Mouse (Mus musculus): Measurements from ENCODE around the gene Pla2g7. TPM values are rescaled to one million over a fixed set of nuclear protein-coding genes. Genes with fewer than 3 reads are reported as not detected.
"Not testable (repeated sequence)": the region's sequence is repeated elsewhere in the genome, so short reads cannot be mapped to it uniquely, and the experiment has no call there.

The Pla2g7 gene
- polyA plus RNA-seq (2015; fragmentation: Nextera tagmentation; extraction: Ambion mirVana), result 12.5 and 16.2 TPM in 2 replicates

DNA sequence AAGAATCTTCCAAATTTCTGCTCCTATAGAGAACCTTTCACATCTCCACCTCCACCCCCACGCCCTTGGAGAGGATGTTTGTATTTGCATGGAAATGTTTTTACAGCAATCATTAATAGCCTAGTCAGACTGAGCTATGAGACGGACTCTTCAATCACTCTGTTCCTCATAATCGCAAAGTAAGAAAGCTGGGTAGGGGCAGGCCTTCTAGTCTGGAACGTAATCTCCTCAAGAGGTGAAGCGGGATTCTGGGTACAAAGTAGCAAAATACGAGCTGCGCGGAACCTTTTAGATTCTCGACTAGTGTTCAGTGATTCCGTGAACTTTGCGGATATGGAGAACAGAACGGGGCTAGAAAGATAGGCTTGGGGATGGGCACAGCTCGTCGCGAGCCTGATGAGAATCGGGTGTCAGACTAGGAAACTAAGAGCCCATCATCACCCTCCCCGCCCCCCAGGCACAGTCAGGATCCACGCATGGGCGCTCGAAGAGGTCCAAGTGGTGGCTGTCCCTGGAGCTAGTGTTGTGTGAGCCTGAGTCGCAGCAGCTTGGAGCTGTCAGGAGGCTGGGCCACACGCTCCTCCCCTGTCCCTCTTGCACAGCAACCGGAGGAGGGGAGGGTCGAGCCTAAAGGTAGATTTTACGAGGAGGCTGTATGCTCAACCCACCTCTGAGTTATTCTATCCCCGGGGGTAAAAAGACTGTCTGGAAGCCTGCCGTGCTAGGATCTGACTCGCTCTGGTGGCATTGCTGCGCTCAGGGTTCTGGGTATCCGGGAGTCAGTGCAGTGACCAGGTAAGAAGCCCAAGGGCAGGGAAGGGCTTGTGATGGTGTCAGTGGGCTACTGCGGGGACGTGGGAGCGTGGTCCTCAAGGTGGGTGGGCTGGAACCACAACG is at the start of gene Pla2g7:
TSS of gene Pla2g7 (plus strand) at position 107 of the 897 bp plus-strand sequence.
- H3K36me3 ChIP-seq, result no peaks in the 10 kb centered on the region
- peak within 1 kb of the TSS; percentile 58 for H3K4me3 ChIP-seq
- H3K27me3 ChIP-seq, result no peaks in the 10 kb centered on the region
- peak within 1 kb of the TSS; percentile 91 for H3K4me2 ChIP-seq
- peak; percentile 58 for ATAC-seq (replicated peaks; ENCODE audit: insufficient number of reproducible peaks, insufficient read depth, low FRiP score, low read depth)
- H3K9me3 ChIP-seq (replicated peaks), result no peaks in the 10 kb centered on the region
- 1% methylated on average over 34 of the region's 34 CpGs for WGBS
- peaks cover 10% of the 10 kb centered on the region for H3K4me1 ChIP-seq (replicated peaks)
- peak within 1 kb of the TSS; percentile 59 for H3K9ac ChIP-seq
- H3K27ac ChIP-seq, result peak within 1 kb of the TSS; percentile 26; the same call in 1 of the 2 replicates

DNA sequence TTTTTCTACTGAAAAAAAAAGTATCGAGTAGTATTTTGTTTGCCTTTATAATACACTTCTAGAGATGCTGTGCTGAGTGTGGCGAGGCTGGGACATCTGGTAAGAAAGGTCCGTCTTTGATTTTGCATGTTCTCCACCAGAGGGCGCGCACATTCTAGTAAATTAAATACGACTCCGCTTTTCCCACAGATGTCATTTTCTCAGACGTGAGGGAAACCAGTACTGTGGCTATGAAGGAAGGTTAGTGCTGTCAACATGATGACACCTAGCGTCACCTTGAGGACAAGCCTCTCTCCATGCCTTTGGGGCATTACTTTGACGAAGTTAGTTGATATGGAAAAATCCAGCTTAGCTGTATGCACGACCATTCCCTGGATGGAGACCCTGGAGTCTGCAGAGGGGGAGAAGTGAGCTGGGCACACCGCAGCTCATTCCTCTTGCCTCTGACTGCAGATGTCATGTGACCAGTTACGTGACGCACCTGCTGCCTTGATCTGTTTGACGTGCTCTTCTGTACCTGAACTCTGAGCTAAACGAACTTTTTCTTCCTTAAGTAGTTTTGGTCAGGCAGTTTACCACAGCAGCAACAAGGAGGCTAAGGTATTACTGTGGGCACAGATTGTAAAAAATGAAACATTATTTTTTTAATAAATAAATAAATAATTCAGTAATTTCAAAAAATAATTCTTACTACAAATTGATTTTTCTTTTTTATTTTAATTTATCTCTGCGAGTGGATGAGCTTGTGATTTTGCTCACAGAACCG is 49.1 kb upstream of the Pla2g7 start:
- Histone ChIP-seq H3K36me3 (no peaks in the 10 kb centered on the region), H3K27ac (no peak overlapping the region), H3K9ac (no peak overlapping the region), H3K4me3 (no peak overlapping the region), H3K4me2 (peak overlapping the region; percentile 19), H3K27me3 (no peaks in the 10 kb centered on the region; the same call in 1 of the 2 replicates), H3K9me3 (replicated peaks) (no peaks in the 10 kb centered on the region), H3K4me1 (replicated peaks) (0 out of 2 replicates have a peak, but pooled peaks cover 3% of the 10 kb centered on the region)
- 24% methylated on average over 18 of the region's 18 CpGs for whole genome bisulfite sequencing
- ATAC-seq (replicated peaks; ENCODE audit: insufficient number of reproducible peaks, insufficient read depth, low FRiP score, low read depth), result 0 out of 2 replicates have a peak, but pooled peaks have one; percentile 14

DNA sequence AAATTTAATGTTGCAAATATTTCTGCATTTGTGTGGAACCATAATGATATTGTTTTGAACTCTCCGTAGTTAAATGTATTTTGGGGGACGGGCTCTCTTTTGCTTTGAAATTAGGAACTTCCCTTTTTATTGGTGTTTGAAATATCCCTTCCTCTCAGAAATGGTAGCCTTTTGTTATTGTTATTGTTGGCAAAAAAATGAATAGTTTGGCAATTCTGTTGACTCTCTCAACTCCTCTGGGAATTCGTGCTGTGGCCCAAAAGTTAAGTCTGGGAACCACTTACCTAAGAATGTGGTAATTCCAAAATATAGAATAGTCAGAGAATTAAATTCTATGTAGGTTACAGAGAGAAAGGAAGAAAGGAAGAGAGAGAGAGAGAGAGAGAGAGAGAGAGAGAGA is 47.7 kb upstream of the Pla2g7 start:
- Histone ChIP-seq H3K4me1 (replicated peaks) (0 out of 2 replicates have a peak, but pooled peaks cover 3% of the 10 kb centered on the region), H3K27me3 (no peaks in the 10 kb centered on the region; the same call in 1 of the 2 replicates), H3K4me2 (no peak overlapping the region), H3K9ac (no peak overlapping the region), H3K4me3 (no peak overlapping the region), H3K27ac (no peak overlapping the region), H3K9me3 (replicated peaks) (no peaks in the 10 kb centered on the region), H3K36me3 (no peaks in the 10 kb centered on the region)
- ATAC-seq (replicated peaks; ENCODE audit: insufficient number of reproducible peaks, insufficient read depth, low FRiP score, low read depth), result no peak
- WGBS, result 72% methylated on average over 3 of the region's 3 CpGs

DNA sequence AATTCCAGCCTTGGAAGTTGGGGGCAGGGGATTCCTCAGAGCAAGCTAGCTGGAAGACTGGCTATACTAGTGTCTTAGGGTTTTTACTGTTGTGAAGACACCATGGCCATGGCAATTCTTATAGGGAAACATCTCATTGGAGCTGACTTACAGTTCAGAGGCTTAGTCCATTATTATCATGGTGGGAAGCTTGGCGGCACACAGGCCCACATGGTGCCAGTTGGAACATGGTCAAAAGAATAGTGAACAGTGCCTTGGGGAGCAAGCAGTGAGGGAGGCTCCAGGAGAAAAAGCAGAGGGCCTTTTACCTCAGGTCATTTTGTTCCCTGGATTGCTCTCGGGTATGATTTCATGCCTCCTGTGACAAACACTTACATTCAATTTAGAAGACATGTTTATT is 37.4 kb upstream of the Pla2g7 start:
- H3K27me3 ChIP-seq, result no peaks in the 10 kb centered on the region
- H3K9ac ChIP-seq, result no peak overlapping the region
- H3K4me1 ChIP-seq (replicated peaks), result peaks cover 9% of the 10 kb centered on the region
- ATAC-seq (replicated peaks; ENCODE audit: insufficient number of reproducible peaks, insufficient read depth, low FRiP score, low read depth), result no peak
- no peaks in the 10 kb centered on the region for H3K36me3 ChIP-seq
- no peak overlapping the region for H3K4me2 ChIP-seq
- no peak overlapping the region for H3K27ac ChIP-seq
- WGBS, result 85% methylated on average over 2 of the region's 2 CpGs
- no peak overlapping the region for H3K4me3 ChIP-seq
- H3K9me3 ChIP-seq (replicated peaks), result no peaks in the 10 kb centered on the region

DNA sequence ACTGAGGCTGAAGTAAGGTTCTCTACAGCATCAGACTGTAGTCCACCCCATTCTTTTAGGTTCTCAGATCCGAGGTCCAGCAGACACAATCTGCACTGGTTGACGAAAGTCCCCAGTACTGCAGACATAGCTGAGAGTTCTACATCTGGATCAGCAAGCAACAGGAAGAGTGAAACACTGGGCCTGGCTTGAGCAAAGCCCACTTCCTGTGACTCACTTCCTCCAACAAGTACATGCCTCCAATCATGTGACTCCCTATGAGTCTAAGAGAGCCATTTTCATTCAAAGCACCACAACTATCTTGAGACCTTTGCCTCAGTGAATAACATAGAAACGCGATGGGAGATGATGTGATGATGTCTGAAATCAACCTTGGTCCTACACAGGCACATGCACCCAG is 36.7 kb upstream of the Pla2g7 start:
- Histone ChIP-seq H3K27ac (no peak overlapping the region), H3K9me3 (replicated peaks) (no peaks in the 10 kb centered on the region), H3K9ac (no peak overlapping the region), H3K4me2 (no peak overlapping the region), H3K36me3 (no peaks in the 10 kb centered on the region), H3K4me3 (no peak overlapping the region), H3K27me3 (no peaks in the 10 kb centered on the region), H3K4me1 (replicated peaks) (peaks cover 9% of the 10 kb centered on the region)
- WGBS, result 89% methylated on average over 4 of the region's 4 CpGs
- ATAC-seq (replicated peaks; ENCODE audit: insufficient number of reproducible peaks, insufficient read depth, low FRiP score, low read depth), result no peak

- Histone ChIP-seq H3K9me3 (replicated peaks) (no peaks in the 10 kb centered on the region), H3K4me1 (replicated peaks) (peaks cover 9% of the 10 kb centered on the region), H3K27me3 (0 out of 2 replicates have a peak, but pooled peaks cover 2% of the 10 kb centered on the region), H3K4me2 (peak overlapping the region; percentile 67), H3K9ac (peak overlapping the region; percentile 40; the same call in 1 of the 2 replicates), H3K4me3 (peak overlapping the region; percentile 39), H3K27ac (0 out of 2 replicates have a peak overlapping the region, but pooled peaks have one; percentile 22), H3K36me3 (no peaks in the 10 kb centered on the region)
- peak; percentile 69 for ATAC-seq (replicated peaks; ENCODE audit: insufficient number of reproducible peaks, insufficient read depth, low FRiP score, low read depth)
- 16% methylated on average over 23 of the region's 23 CpGs for WGBS
These were observed 33.3 kb upstream of the Pla2g7 start for GRCm38 (mm10) chr17:43534362-43535222.

- H3K9me3 ChIP-seq (replicated peaks); H3K4me3 ChIP-seq; H3K27me3 ChIP-seq; H3K9ac ChIP-seq; H3K4me2 ChIP-seq; ATAC-seq (replicated peaks; ENCODE audit: insufficient number of reproducible peaks, insufficient read depth, low FRiP score, low read depth); H3K27ac ChIP-seq; H3K36me3 ChIP-seq; H3K4me1 ChIP-seq (replicated peaks): not testable (repeated sequence)
- WGBS, result 80% methylated on average over 6 of the region's 6 CpGs
These were observed 31.1 kb upstream of the Pla2g7 start for GRCm38 (mm10) chr17:43536841-43537240.

- Histone ChIP-seq H3K27me3 (0 out of 2 replicates have a peak, but pooled peaks cover 2% of the 10 kb centered on the region), H3K9me3 (replicated peaks) (no peaks in the 10 kb centered on the region), H3K27ac (no peak overlapping the region), H3K36me3 (no peaks in the 10 kb centered on the region), H3K4me3 (no peak overlapping the region), H3K9ac (no peak overlapping the region), H3K4me2 (no peak overlapping the region), H3K4me1 (replicated peaks) (peaks cover 9% of the 10 kb centered on the region)
- WGBS, result 81% methylated on average over 3 of the region's 3 CpGs
- no peak for ATAC-seq (replicated peaks; ENCODE audit: insufficient number of reproducible peaks, insufficient read depth, low FRiP score, low read depth)
These were observed 29.1 kb upstream of the Pla2g7 start for GRCm38 (mm10) chr17:43538767-43539166.

GRCm38 (mm10) chr17:43543539-43543938 is 24.4 kb upstream of the Pla2g7 start, which contains the start of gene Ankrd66:
Gene Ankrd66, minus strand, starts transcription at chr17:43543639.
- ATAC-seq (replicated peaks; ENCODE audit: insufficient number of reproducible peaks, insufficient read depth, low FRiP score, low read depth), result no peak
- Histone ChIP-seq H3K27me3 (no peaks in the 10 kb centered on the region), H3K9ac (no peak within 1 kb of the TSS), H3K9me3 (replicated peaks) (no peaks in the 10 kb centered on the region), H3K36me3 (no peaks in the 10 kb centered on the region), H3K4me3 (no peak within 1 kb of the TSS), H3K27ac (no peak within 1 kb of the TSS), H3K4me2 (no peak within 1 kb of the TSS), H3K4me1 (replicated peaks) (no peaks in the 10 kb centered on the region)
- WGBS, result 13% methylated on average over 1 of the region's 1 CpGs

DNA sequence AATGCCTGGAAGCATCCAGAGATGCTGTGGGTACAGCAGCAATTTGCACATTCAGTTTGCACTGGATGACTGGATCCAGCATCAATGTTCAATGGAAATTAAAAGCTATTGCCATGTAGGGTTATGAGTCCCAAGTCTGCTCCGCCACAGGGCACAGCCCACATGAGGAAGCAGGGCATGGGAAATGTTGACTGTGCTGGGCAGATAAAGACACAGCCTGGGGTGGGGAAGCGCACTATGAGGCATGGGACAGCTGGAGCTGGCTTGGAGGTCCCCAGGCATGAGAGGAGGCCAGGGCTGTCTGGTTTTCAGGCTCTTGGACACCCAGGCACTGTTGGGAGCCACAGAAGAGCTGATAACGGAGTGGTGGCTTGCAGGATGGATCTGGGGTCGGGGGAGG is 23.9 kb upstream of the Pla2g7 start:
- no peaks in the 10 kb centered on the region for H3K9me3 ChIP-seq (replicated peaks)
- H3K4me1 ChIP-seq (replicated peaks), result no peaks in the 10 kb centered on the region
- no peak for ATAC-seq (replicated peaks; ENCODE audit: insufficient number of reproducible peaks, insufficient read depth, low FRiP score, low read depth)
- no peaks in the 10 kb centered on the region for H3K36me3 ChIP-seq
- H3K27me3 ChIP-seq, result no peaks in the 10 kb centered on the region
- H3K27ac ChIP-seq, result no peak overlapping the region
- no peak overlapping the region for H3K4me3 ChIP-seq
- no peak overlapping the region for H3K4me2 ChIP-seq
- H3K9ac ChIP-seq, result no peak overlapping the region
- WGBS, result 72% methylated on average over 4 of the region's 4 CpGs

Data from heart, embryonic 15.5 days (tissue).